Mouse (Mus musculus) neural tube, embryonic 11.5 days (tissue): ENCODE measurements around the gene Snrpa1. TPM values are rescaled to one million over a fixed set of nuclear protein-coding genes. Genes with fewer than 3 reads are reported as not detected.
A peak's percentile ranks its signal among the peaks of the same experiment; 100 is the strongest.

ENCODE experiments used
- ATAC-seq: fragments of 200-750 bp; cut with Nextera tagmentation; 2 replicates; pipeline ENCODE4 v1.8.0; 2017; ENCODE audit warnings: moderate number of reproducible peaks, mild to moderate bottlenecking, moderate TSS enrichment, moderate library complexity; ENCODE audit not compliant: insufficient read depth, low FRiP score, low TSS enrichment
- DNase-seq: peaks from one replicate; pipeline ENCODE4 v3.0.0-alpha.2; 2015; ENCODE audit warnings: low spot score
- H3K27ac ChIP-seq: fragments of 300-500 bp; sonication (generic); 2 replicates; pipeline ENCODE4 v1.5.1; 2014; ENCODE audit warnings: low read depth, mild to moderate bottlenecking, low read length
- H3K27me3 ChIP-seq: fragments of 300-500 bp; sonication (generic); 2 replicates; pipeline ENCODE4 v1.6.1; 2014; ENCODE audit warnings: mild to moderate bottlenecking, low read length, mixed read lengths; ENCODE audit not compliant: control insufficient read depth, insufficient read depth
- H3K36me3 ChIP-seq: fragments of 300-500 bp; sonication (generic); 2 replicates; pipeline ENCODE4 v1.6.1; 2014; ENCODE audit warnings: mild to moderate bottlenecking, low read length, moderate library complexity, mixed read lengths; ENCODE audit not compliant: control insufficient read depth, insufficient read depth
- H3K4me1 ChIP-seq: fragments of 300-500 bp; sonication (generic); 2 replicates; pipeline ENCODE4 v1.6.1; 2014; ENCODE audit warnings: low read length, mixed read lengths; ENCODE audit not compliant: control insufficient read depth, insufficient read depth
- H3K4me2 ChIP-seq: fragments of 300-500 bp; sonication (generic); 2 replicates; pipeline ENCODE4 v1.6.1; 2014; ENCODE audit warnings: low read depth, mild to moderate bottlenecking, moderate library complexity
- H3K4me3 ChIP-seq: fragments of 300-500 bp; sonication (generic); 2 replicates; pipeline ENCODE4 v1.5.1; 2014; ENCODE audit warnings: low read depth, low read length
- H3K9ac ChIP-seq: fragments of 300-500 bp; sonication (generic); 2 replicates; pipeline ENCODE4 v1.6.1; 2014; ENCODE audit warnings: mild to moderate bottlenecking, low read length
- H3K9me3 ChIP-seq: fragments of 300-500 bp; sonication (generic); 2 replicates; pipeline ENCODE4 v1.6.1; 2016; ENCODE audit warnings: low read length; ENCODE audit not compliant: control insufficient read depth
- WGBS: fragments of 180-500 bp; shearing (Covaris S2); extraction: QIAGEN DNeasy Blood & Tissue Kit; methylation state at CpG from one replicate; pipeline ENCODE4 v1.1.7; 2014; 5-methylcytosine and 5-hydroxymethylcytosine counted together
- polyA plus RNA-seq: library from polyadenylated mRNA; unstranded; fragments of >200 nt; fragmentation: Nextera tagmentation; extraction: Ambion mirVana; gene quantifications from 2 replicates; pipeline ENCODE4 v1.2.1, GENCODE M21; 2014

The Snrpa1 gene
- polyA plus RNA-seq: 212 and 239 TPM in 2 replicates

DNA sequence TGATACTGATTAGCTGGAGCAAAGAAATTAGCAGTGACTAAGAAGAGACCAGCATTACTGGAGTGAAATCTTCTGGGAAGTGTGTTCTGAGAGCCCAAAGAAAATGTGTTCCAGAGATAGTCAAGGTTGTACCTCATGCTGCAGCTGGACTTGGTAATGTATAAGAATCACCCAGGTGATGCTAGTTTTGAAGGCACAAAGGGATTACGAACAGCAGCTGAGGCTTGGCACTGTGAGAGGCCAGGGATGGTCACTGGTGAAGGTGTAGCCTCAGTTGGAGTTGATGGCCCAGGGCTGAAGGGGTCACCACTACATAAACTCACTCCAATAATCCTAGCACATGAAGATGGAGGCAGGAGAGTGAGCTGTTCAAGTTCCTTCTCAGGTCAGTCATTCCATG lies at the start of gene Snrpa1:
Gene Snrpa1, plus strand, starts transcription at position 301 of the 400 bp plus-strand sequence.
- Histone ChIP-seq H3K4me3 (peak within 1 kb of the TSS; percentile 69), H3K4me1 (peaks cover 4% of the 10 kb centered on the region; the same call in 1 of the 2 replicates), H3K9me3 (no peaks in the 10 kb centered on the region), H3K27me3 (no peaks in the 10 kb centered on the region), H3K9ac (no peak within 1 kb of the TSS; the same call in 1 of the 2 replicates), H3K4me2 (peak within 1 kb of the TSS; percentile 69), H3K27ac (no peak within 1 kb of the TSS), H3K36me3 (no peaks in the 10 kb centered on the region)
- no peak for ATAC-seq
- 65% methylated on average over 1 of the region's 1 CpGs for WGBS
- DNase-seq: no peak

DNA sequence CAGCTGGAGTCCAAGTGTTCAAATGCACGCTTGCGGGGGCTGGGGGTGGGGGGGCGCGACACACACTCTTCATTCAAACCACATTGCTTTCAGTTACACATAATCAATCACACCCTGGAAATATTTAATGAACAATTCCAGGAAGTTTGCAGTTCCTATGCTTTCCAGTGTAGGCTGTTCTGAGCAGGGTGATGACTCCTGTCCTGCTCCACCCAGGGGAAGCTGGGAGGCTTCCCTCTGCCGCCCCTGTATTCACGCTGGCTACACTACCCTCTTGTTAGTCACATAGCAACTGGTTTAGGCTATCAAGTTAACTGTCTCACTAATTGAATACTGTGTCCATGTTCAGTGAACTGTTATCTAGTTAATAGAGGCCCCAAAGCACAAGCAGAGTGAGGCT lies 48.3 kb upstream of the Snrpa1 start:
- Histone ChIP-seq H3K9ac (no peak overlapping the region), H3K4me3 (no peak overlapping the region), H3K9me3 (no peaks in the 10 kb centered on the region), H3K27me3 (no peaks in the 10 kb centered on the region), H3K4me1 (no peaks in the 10 kb centered on the region), H3K36me3 (no peaks in the 10 kb centered on the region), H3K4me2 (no peak overlapping the region), H3K27ac (no peak overlapping the region)
- DNase-seq (no peak), ATAC-seq (no peak)
- WGBS: 78% methylated on average over 6 of the region's 6 CpGs

DNA sequence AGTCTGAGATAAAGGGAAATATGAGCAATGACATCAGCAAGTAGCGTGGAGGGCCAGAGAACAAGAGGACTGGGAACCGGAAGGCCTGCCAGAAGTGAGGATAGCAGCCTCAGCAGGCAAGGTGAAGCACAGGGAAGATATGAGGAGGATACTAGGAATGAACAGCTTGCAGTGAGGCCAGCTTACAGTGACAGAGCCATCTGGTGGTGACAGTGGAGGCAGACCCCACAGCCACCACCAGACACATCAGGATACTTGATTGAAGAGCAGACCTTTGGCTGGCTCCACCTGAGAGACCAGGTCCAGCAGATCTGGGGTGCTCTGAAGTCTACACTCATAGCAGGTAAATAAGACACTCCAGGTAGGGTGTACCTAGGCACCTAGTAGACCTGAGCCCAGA lies 31.1 kb upstream of the Snrpa1 start:
- Histone ChIP-seq H3K27ac (no peak overlapping the region), H3K4me1 (no peaks in the 10 kb centered on the region), H3K9ac (no peak overlapping the region), H3K36me3 (no peaks in the 10 kb centered on the region), H3K4me2 (no peak overlapping the region), H3K9me3 (no peaks in the 10 kb centered on the region), H3K27me3 (no peaks in the 10 kb centered on the region), H3K4me3 (no peak overlapping the region)
- no peak for ATAC-seq
- DNase-seq: no peak
- 88% methylated on average over 2 of the region's 2 CpGs for WGBS

DNA sequence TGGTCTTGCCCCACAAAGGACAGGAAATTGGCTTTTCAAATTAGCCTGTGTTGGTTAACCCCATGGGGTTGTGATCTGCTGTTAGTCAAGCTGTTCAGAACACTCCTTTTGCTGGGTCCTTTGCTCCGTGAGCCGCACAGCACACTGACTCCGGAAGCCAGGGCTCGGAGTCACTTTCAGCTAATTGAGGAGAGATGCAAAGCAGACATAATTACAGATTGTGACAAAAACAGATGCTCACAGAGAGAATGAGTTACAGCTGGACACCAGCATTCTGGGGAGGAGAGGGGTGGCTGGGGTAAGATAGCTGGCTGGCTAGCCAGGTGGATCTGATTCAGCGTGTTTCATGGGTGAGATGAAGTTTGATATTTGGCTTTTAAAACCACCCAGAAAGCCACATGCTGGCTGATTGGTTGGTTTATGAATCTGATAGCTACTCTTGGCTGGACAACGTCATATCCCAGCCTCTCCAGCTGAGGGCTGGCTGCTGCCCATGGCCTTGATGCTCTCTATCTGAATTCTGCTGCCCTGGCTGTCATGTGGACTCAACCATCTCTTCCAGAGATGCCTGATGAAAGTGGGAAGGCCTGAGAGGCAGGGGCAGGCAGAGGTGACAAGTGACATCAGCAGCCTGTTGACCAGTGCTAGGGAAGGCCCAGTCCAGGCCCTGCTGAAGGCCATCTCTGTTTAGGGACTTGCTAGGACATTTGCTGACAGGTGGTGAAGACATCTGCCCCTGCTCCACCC lies 29.9 kb upstream of the Snrpa1 start:
- ATAC-seq: no peak

DNA sequence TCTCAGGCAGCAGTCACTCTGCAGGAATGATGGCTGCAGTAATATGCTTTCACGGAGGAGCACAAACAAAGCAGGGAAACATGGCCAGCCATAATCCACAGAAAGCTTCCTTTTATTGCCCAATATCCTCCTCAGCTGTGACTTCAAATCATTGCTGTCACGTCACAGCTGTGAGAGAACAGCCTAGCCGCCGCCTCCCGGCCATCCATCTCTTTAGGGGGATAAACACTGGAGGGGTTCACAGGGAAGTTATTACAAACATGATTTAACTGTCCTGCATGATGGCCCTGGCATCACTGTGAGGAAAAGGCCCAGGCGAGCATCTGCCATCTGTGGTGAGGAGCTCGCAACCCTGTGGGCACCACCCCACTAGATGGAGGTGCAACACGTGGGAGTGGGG lies 22.0 kb upstream of the Snrpa1 start:
- no peak for ATAC-seq
- Histone ChIP-seq H3K4me2 (no peak overlapping the region), H3K4me1 (no peaks in the 10 kb centered on the region), H3K9me3 (no peaks in the 10 kb centered on the region), H3K4me3 (no peak overlapping the region), H3K9ac (no peak overlapping the region), H3K27me3 (no peaks in the 10 kb centered on the region), H3K36me3 (no peaks in the 10 kb centered on the region), H3K27ac (no peak overlapping the region)
- WGBS: 48% methylated on average over 8 of the region's 8 CpGs
- no peak for DNase-seq

More for the DNA sequence above, 29.9 kb upstream of the Snrpa1 start:
- no peak for DNase-seq
- Histone ChIP-seq H3K27me3 (no peaks in the 10 kb centered on the region), H3K27ac (no peak overlapping the region), H3K9me3 (no peaks in the 10 kb centered on the region), H3K9ac (no peak overlapping the region), H3K4me1 (no peaks in the 10 kb centered on the region), H3K4me3 (no peak overlapping the region), H3K36me3 (no peaks in the 10 kb centered on the region), H3K4me2 (no peak overlapping the region)
- WGBS: 57% methylated on average over 6 of the region's 6 CpGs

DNA sequence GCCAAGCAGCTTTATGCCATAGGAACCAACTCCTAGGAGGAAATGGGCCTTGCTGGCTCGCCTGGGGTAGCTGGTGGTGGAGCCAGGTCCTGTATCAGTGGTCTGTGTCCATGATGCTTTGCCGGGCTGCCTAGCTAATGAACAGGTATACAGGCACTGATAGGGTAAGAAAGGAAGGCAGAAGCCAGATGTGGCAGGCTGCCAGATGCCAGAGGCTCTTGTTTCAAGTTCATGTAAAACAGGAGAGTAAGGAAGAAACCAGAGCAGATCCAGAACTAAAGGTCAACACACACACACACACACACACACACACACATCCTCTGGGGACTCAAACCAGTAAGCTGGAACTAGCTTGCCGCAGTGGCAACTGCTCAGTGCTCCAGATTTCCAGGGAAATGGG lies 20.5 kb upstream of the Snrpa1 start:
- Histone ChIP-seq H3K27ac (no peak overlapping the region), H3K9me3 (no peaks in the 10 kb centered on the region), H3K27me3 (no peaks in the 10 kb centered on the region), H3K9ac (no peak overlapping the region), H3K4me2 (no peak overlapping the region), H3K36me3 (no peaks in the 10 kb centered on the region), H3K4me1 (no peaks in the 10 kb centered on the region), H3K4me3 (no peak overlapping the region)
- ATAC-seq: no peak
- no peak for DNase-seq
- WGBS: 77% methylated on average over 3 of the region's 3 CpGs

DNA sequence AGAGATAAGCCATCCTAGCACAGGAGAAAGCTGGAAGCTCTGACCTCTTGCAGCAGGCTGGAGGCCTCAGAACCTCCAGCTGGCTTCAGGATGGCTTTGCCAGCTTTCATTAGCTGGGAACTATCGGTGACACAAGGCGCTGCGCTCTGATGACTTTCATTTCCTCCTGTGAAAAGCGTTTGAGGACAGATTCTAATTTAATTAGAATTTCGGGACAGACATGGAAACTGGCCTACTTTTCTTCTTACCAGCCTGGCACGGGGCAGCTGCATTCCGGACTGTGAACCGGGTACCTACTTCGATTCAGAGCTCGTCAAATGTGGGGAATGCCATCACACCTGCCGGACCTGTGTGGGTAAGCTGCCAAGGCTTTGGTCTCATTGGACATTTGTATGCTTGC lies 20.1 kb upstream of the Snrpa1 start:
- ATAC-seq (no peak), DNase-seq (no peak)
- Histone ChIP-seq H3K4me3 (no peak overlapping the region), H3K4me2 (no peak overlapping the region), H3K27ac (no peak overlapping the region), H3K4me1 (no peaks in the 10 kb centered on the region), H3K27me3 (no peaks in the 10 kb centered on the region), H3K9ac (no peak overlapping the region), H3K36me3 (no peaks in the 10 kb centered on the region), H3K9me3 (no peaks in the 10 kb centered on the region)
- 79% methylated on average over 11 of the region's 11 CpGs for WGBS

DNA sequence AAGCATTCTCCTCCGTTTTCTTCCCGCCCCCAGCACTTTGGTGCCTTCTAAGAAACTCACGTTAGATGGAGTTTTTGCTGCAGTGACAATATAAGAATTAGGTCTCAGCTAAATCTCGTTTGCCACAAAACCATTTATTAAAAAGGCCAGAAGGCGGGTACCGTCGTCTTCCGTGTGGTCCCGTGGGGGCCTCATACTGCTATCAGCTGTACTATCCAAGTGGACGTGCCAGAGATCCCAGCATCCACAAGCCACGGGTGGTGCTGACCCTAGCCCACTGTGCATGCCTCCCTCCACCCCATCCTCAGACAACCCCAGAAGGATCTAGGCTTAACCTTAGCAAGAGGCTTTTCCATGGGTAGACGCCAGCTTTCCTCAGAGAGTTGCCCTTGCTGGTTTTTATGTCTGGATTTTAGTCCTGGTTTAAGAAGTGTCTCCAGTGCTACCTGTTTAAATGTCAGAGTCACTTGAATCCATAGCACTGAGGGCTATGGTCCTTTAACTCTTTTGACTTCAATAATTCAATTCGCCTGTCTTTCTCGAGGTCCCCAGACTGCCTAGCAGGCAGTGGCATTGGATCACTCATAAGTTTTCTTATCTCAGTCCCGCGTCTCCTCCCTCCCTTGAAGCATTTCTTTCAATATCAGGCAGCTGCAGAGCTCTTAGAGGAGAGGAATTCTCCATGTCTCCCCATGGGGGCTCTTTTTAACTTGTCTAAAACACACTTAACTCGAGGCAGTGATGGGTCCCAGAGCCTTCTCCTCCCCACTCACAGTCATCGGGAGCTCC lies 18.6 kb upstream of the Snrpa1 start:
- ATAC-seq (no peak), DNase-seq (no peak)
- H3K9ac ChIP-seq: no peak overlapping the region
- H3K27ac ChIP-seq: no peak overlapping the region
- H3K4me1 ChIP-seq: peaks cover 7% of the 10 kb centered on the region
- H3K36me3 ChIP-seq: no peaks in the 10 kb centered on the region
- H3K27me3 ChIP-seq: no peaks in the 10 kb centered on the region
- no peak overlapping the region for H3K4me2 ChIP-seq
- H3K4me3 ChIP-seq: no peak overlapping the region
- H3K9me3 ChIP-seq: no peaks in the 10 kb centered on the region
- WGBS: 81% methylated on average over 18 of the region's 18 CpGs
